Mouse (Mus musculus) liver, embryonic 12.5 days (tissue): ENCODE results near the gene Sae1. TPM values are rescaled to one million over a fixed set of nuclear protein-coding genes. Genes with fewer than 3 reads are reported as not detected.

Experiments
- ATAC-seq: fragments of 200-750 bp; cut with Nextera tagmentation; 2 replicates; pipeline ENCODE4 v1.8.0; 2017; ENCODE audit warnings: moderate number of reproducible peaks, mild to moderate bottlenecking, moderate library complexity
- H3K27ac ChIP-seq: fragments of 300-500 bp; sonication (generic); 2 replicates; pipeline ENCODE4 v1.5.1; 2016; ENCODE audit warnings: mild to moderate bottlenecking
- H3K27me3 ChIP-seq: fragments of 300-500 bp; sonication (generic); replicated peaks from 2 replicates; pipeline ENCODE4 v1.6.1; 2016; ENCODE audit warnings: mild to moderate bottlenecking, moderate library complexity
- H3K36me3 ChIP-seq: fragments of 300-500 bp; sonication (generic); 2 replicates; pipeline ENCODE4 v1.6.1; 2016; ENCODE audit warnings: mild to moderate bottlenecking, moderate library complexity
- H3K4me1 ChIP-seq: fragments of 300-500 bp; sonication (generic); 2 replicates; pipeline ENCODE4 v1.6.1; 2016
- H3K4me2 ChIP-seq: fragments of 300-500 bp; sonication (generic); 2 replicates; pipeline ENCODE4 v1.6.1; 2016; ENCODE audit warnings: mild to moderate bottlenecking, moderate library complexity
- H3K4me3 ChIP-seq: fragments of 300-500 bp; sonication (generic); 2 replicates; pipeline ENCODE4 v1.5.1; 2016; ENCODE audit warnings: mild to moderate bottlenecking, moderate library complexity
- H3K9ac ChIP-seq: fragments of 300-500 bp; sonication (generic); 2 replicates; pipeline ENCODE4 v1.6.1; 2016; ENCODE audit warnings: mild to moderate bottlenecking, moderate library complexity
- H3K9me3 ChIP-seq: fragments of 300-500 bp; sonication (generic); replicated peaks from 2 replicates; pipeline ENCODE4 v1.6.1; 2016; ENCODE audit warnings: mild to moderate bottlenecking, moderate library complexity
- WGBS: fragments of 180-500 bp; shearing (Covaris S2); methylation state at CpG from one replicate; pipeline ENCODE4 v1.1.7; 2016; ENCODE audit not compliant: insufficient replicate concordance; 5-methylcytosine and 5-hydroxymethylcytosine counted together
- polyA plus RNA-seq: library from polyadenylated mRNA; unstranded; fragments of >200 nt; fragmentation: Nextera tagmentation; extraction: Ambion mirVana; gene quantifications from 2 replicates; pipeline ENCODE4 v1.2.1, GENCODE M21; 2016

The Sae1 gene
- polyA plus RNA-seq: 182 and 187 TPM in 2 replicates

GRCm38 (mm10) chr7:16387160-16388041 is at the start of gene Sae1:
TSS of gene Sae1 (minus strand) at chr7:16387806.
- no peaks in the 10 kb centered on the region for H3K9me3 ChIP-seq
- H3K4me1 ChIP-seq: peaks cover 46% of the 10 kb centered on the region
- peaks cover 38% of the 10 kb centered on the region for H3K36me3 ChIP-seq
- ATAC-seq: peak; percentile 93
- peak within 1 kb of the TSS; percentile 83 for H3K9ac ChIP-seq
- peak within 1 kb of the TSS; percentile 79 for H3K4me3 ChIP-seq
- peak within 1 kb of the TSS; percentile 80 for H3K27ac ChIP-seq
- WGBS: 2% methylated on average over 58 of the region's 58 CpGs
- H3K27me3 ChIP-seq: no peaks in the 10 kb centered on the region
- H3K4me2 ChIP-seq: peak within 1 kb of the TSS; percentile 93

GRCm38 (mm10) chr7:16435088-16435487 is 47.5 kb upstream of the Sae1 start:
- Histone ChIP-seq H3K27ac (no peak overlapping the region), H3K9me3 (no peaks in the 10 kb centered on the region), H3K36me3 (peaks cover 72% of the 10 kb centered on the region), H3K9ac (no peak overlapping the region), H3K4me1 (no peaks in the 10 kb centered on the region), H3K4me2 (no peak overlapping the region), H3K4me3 (no peak overlapping the region), H3K27me3 (no peaks in the 10 kb centered on the region)
- WGBS: 89% methylated on average over 9 of the region's 9 CpGs
- ATAC-seq: no peak

DNA sequence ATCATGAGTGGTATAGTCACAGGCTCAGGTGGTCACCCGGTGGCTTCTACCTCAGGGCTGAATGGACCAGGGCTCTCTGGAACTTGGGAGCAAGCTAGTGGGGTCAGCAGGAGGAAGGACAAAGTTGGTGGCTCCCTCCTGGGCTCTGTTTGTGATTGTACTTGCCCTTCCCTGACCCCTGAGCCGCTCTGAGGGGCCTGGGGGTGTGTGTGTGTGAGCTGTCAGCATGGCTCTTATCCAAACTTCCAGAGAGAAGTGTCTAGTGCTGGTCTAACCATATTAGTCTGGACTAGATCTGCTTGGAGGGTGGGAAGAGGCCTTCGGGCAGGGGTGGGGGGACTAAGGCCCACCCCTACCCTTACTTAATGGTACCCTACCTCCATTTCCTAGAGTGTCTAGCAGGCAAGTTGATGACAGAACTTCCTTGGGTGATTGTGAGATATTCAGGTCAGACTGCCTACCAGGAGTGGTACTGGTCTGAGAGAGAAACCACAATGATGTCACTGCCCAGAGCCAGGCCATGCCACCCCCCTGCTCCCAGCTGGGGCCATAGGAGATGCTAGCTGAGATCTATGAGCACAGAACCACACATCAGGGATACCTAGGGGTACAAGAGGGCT is 45.9 kb upstream of the Sae1 start:
- no peaks in the 10 kb centered on the region for H3K4me1 ChIP-seq
- no peaks in the 10 kb centered on the region for H3K27me3 ChIP-seq
- no peak overlapping the region for H3K4me2 ChIP-seq
- ATAC-seq: 0 out of 2 replicates have a peak, but pooled peaks have one; percentile 30
- peaks cover 88% of the 10 kb centered on the region for H3K36me3 ChIP-seq
- H3K4me3 ChIP-seq: no peak overlapping the region
- no peak overlapping the region for H3K27ac ChIP-seq
- H3K9ac ChIP-seq: no peak overlapping the region
- WGBS: 84% methylated on average over 3 of the region's 3 CpGs
- no peaks in the 10 kb centered on the region for H3K9me3 ChIP-seq

GRCm38 (mm10) chr7:16426129-16426729 is 38.6 kb upstream of the Sae1 start:
- 61% methylated on average over 4 of the region's 4 CpGs for WGBS
- H3K4me3 ChIP-seq: no peak overlapping the region
- H3K9me3 ChIP-seq: no peaks in the 10 kb centered on the region
- peak; percentile 71 for ATAC-seq
- peaks cover 100% of the 10 kb centered on the region for H3K36me3 ChIP-seq
- no peak overlapping the region for H3K4me2 ChIP-seq
- H3K9ac ChIP-seq: no peak overlapping the region
- no peak overlapping the region for H3K27ac ChIP-seq
- no peaks in the 10 kb centered on the region for H3K4me1 ChIP-seq
- H3K27me3 ChIP-seq: no peaks in the 10 kb centered on the region

DNA sequence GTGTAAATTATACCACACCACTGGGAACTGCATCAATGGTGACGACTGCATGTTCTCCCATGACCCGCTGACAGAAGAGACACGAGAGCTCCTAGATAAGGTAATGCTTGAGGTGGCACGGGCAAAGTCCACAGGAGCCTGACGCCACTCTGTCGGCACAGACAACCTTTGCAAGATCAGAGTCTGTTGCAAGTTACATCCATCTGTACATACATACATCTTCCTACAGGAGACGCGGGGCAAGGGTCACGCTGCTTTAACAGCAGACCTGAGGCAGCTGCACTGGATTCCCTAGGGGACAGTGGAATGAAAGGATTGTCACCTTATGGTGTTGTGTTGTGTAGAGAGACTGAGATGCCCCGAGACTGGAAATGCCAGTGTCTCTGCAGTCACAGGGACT is 38.1 kb upstream of the Sae1 start:
- no peaks in the 10 kb centered on the region for H3K27me3 ChIP-seq
- H3K4me1 ChIP-seq: no peaks in the 10 kb centered on the region
- no peak overlapping the region for H3K4me2 ChIP-seq
- H3K9me3 ChIP-seq: no peaks in the 10 kb centered on the region
- peak; percentile 18 for ATAC-seq
- H3K4me3 ChIP-seq: no peak overlapping the region
- H3K36me3 ChIP-seq: peaks cover 100% of the 10 kb centered on the region
- WGBS: 90% methylated on average over 10 of the region's 10 CpGs
- H3K9ac ChIP-seq: no peak overlapping the region
- peak overlapping the region; percentile 11; the same call in 1 of the 2 replicates for H3K27ac ChIP-seq

DNA sequence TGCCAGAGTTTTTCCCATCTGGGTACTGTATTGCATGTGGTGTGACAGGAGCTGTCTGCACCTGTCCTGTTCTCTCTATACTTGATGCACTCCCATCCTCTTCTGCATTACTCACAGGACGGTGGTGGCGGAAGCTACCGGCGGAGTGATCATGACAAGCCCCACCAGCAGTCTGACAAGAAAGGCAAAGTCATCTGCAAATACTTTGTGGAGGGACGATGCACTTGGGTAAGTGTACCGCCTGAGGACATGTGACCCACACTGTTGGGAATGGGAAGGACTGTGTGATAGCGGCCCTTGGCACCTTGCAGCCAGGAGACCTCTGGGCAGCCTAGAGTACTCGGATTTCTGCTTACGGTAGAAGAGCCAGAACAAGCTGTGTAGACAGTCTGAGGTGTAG is 36.1 kb upstream of the Sae1 start:
- H3K4me2 ChIP-seq: no peak overlapping the region
- H3K9me3 ChIP-seq: no peaks in the 10 kb centered on the region
- H3K9ac ChIP-seq: no peak overlapping the region
- H3K27me3 ChIP-seq: no peaks in the 10 kb centered on the region
- H3K36me3 ChIP-seq: peaks cover 100% of the 10 kb centered on the region
- H3K4me3 ChIP-seq: no peak overlapping the region
- ATAC-seq: no peak
- no peak overlapping the region for H3K27ac ChIP-seq
- H3K4me1 ChIP-seq: no peaks in the 10 kb centered on the region
- WGBS: 90% methylated on average over 9 of the region's 9 CpGs

DNA sequence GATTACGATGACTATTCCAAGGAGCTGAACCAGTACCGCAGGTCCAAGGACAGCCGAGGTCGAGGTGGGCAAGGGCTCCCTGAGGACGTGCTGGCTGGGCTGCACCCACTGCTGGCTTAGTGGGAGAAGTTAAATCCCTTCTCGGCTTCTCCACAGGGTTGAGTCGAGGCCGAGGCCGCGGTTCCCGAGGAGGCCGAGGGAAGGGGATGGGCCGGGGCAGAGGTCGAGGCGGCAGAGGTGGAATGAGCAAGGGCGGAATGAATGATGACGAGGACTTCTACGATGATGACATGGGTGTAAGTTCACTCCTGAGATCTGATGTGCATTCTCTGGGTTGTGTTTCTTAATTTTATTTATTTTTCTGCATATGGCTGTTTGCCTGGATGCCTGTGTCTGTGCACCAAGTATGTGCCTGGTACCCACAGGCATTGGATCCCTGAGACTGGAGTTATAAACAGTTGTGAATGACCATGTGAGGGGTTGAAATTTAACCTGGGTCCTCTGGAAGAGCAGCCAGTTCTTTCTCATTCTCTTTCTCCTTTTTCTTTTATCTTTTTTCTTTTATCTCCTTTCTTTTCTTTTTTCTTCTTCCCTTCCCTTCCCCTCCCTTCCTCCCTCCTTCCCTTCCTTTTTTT is 34.7 kb upstream of the Sae1 start:
- no peak for ATAC-seq
- 90% methylated on average over 18 of the region's 18 CpGs for WGBS
- H3K9me3 ChIP-seq: no peaks in the 10 kb centered on the region

DNA sequence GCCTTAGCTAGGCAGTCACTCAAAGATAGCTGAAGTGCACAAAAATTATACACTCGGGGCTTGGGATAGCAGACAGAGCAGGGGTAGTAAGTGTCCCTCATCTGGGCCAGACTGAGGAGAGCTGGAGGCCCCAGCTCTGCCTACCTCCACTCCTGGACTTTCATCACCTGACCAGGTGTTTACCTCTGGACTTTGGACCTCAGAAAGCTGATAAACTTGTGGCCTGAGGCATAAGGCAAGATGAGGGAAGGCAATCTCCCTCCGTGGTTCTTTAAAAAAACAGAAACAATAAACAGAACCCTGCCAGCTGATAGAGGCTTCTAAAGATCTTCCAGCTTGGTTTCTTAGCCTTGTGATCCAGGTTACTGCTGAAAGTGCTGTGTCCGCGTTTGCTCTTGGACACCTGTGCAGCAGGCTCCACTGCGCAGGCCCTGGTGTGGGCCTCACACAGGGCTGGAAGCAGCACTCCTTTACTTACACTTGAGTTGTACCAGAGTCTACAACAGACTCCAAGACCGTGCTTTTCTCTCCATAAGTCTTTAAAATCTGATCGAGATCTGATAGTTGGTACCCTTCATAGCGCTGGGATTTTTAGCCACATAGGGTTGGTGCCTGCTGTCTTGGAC is 33.0 kb upstream of the Sae1 start:
- ATAC-seq: no peak
- no peak overlapping the region for H3K9ac ChIP-seq
- H3K4me1 ChIP-seq: peaks cover 11% of the 10 kb centered on the region; the same call in 1 of the 2 replicates
- H3K4me3 ChIP-seq: no peak overlapping the region
- peak overlapping the region; percentile 17; the same call in 1 of the 2 replicates for H3K27ac ChIP-seq
- WGBS: 91% methylated on average over 8 of the region's 8 CpGs
- H3K36me3 ChIP-seq: peaks cover 100% of the 10 kb centered on the region
- H3K9me3 ChIP-seq: no peaks in the 10 kb centered on the region
- H3K27me3 ChIP-seq: no peaks in the 10 kb centered on the region
- no peak overlapping the region for H3K4me2 ChIP-seq

More for the DNA sequence above, 34.7 kb upstream of the Sae1 start:
- Histone ChIP-seq H3K36me3 (peaks cover 100% of the 10 kb centered on the region), H3K9ac (no peak overlapping the region), H3K27ac (no peak overlapping the region), H3K4me3 (no peak overlapping the region), H3K4me1 (no peaks in the 10 kb centered on the region), H3K4me2 (no peak overlapping the region), H3K27me3 (no peaks in the 10 kb centered on the region)

DNA sequence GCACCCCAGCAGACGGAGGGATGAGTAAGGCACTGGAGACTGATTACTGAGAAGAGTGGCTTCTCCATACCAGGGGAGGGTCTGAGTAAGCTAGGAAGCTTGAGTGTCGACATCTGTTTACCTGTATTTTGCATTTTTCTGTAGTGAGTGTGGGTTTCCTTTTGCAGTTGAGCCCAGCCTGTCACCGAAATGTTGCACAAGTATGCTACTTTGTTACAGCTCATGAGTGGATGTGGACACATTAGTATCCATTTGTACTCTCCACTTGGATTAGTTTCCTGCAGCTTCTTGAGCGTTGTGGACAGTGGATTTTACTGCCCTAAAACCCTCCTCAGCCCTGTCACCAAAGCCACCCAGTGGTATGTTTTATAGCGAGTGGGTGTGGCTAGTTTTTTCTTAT is 31.1 kb upstream of the Sae1 start:
- peaks cover 99% of the 10 kb centered on the region for H3K36me3 ChIP-seq
- H3K27ac ChIP-seq: no peak overlapping the region
- no peak overlapping the region for H3K4me3 ChIP-seq
- H3K4me2 ChIP-seq: no peak overlapping the region
- peaks cover 29% of the 10 kb centered on the region for H3K4me1 ChIP-seq
- H3K9me3 ChIP-seq: no peaks in the 10 kb centered on the region
- no peak for ATAC-seq
- H3K9ac ChIP-seq: no peak overlapping the region
- 88% methylated on average over 5 of the region's 5 CpGs for WGBS
- no peaks in the 10 kb centered on the region for H3K27me3 ChIP-seq

DNA sequence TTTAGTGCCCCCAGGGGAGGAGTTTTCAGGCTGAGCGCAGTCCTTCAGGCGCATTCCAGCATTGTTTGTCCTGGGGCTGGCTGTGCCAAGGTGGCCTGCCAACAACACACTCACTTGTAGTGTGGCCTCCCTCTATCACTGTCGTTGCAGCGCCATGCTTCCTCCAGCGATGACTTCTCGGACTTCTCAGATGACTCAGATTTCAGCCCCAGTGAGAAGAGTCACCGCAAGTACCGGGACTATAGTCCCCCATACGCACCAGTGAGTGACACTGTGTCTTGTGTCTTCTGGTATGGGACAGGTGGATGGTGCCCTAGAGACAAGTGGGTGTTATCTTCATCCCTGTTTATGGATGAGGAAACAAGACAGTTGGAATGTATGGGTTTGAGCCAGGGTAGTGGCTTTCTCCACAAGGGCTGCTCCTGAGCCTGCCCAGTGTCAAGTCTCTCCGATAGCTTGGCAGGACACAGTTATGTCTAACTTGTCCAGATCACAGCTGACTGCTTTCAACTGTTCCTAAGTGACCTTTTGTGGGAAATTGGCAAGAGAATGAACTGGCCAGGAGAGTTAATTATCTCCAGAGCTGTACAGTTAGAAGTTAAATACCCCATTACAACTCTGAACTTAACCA is 29.6 kb upstream of the Sae1 start:
- ATAC-seq: no peak
- H3K9me3 ChIP-seq: no peaks in the 10 kb centered on the region
- H3K9ac ChIP-seq: no peak overlapping the region
- no peaks in the 10 kb centered on the region for H3K27me3 ChIP-seq
- peaks cover 99% of the 10 kb centered on the region for H3K36me3 ChIP-seq
- H3K4me1 ChIP-seq: peaks cover 42% of the 10 kb centered on the region
- H3K4me3 ChIP-seq: no peak overlapping the region
- 86% methylated on average over 10 of the region's 10 CpGs for WGBS
- no peak overlapping the region for H3K4me2 ChIP-seq
- H3K27ac ChIP-seq: no peak overlapping the region

- peak overlapping the region; percentile 12 for H3K9ac ChIP-seq
- 80% methylated on average over 3 of the region's 3 CpGs for WGBS
- peak overlapping the region; percentile 91 for H3K27ac ChIP-seq
- no peaks in the 10 kb centered on the region for H3K27me3 ChIP-seq
- no peak overlapping the region for H3K4me3 ChIP-seq
- H3K36me3 ChIP-seq: peaks cover 99% of the 10 kb centered on the region
- no peaks in the 10 kb centered on the region for H3K9me3 ChIP-seq
- H3K4me1 ChIP-seq: peaks cover 61% of the 10 kb centered on the region
- no peak overlapping the region for H3K4me2 ChIP-seq
- peak; percentile 38; the same call in 1 of the 2 replicates for ATAC-seq
Measured at GRCm38 (mm10) chr7:16415426-16415825, 27.8 kb upstream of the Sae1 start.
